Mouse (Mus musculus) thymus, postnatal 36 days (tissue): Measurements from ENCODE around the gene Nrsn2.

Experiments used
- DNase-seq, 2 experiments: peaks; one replicate each; pipeline ENCODE4 v3.0.0; 2022; ENCODE audit warnings: mixed read lengths in 2 of 2

Nrsn2 gene

GRCm38 (mm10) chr2:152376345-152376741 lies at the start of gene Nrsn2:
Gene Nrsn2, minus strand, starts transcription at chr2:152376638.
- no peak for DNase-seq

GRCm38 (mm10) chr2:152415786-152416185 lies 39.3 kb upstream of the Nrsn2 start:
- DNase-seq, result no peak

- DNase-seq, result no peak
These were observed 38.8 kb upstream of the Nrsn2 start, which contains the start of gene 6820408C15Rik for GRCm38 (mm10) chr2:152415287-152415686. Gene 6820408C15Rik, plus strand, starts transcription at chr2:152415587.

GRCm38 (mm10) chr2:152414591-152415165 lies 38.2 kb upstream of the Nrsn2 start, which contains the start of gene Zcchc3:
Gene Zcchc3, minus strand, starts transcription at chr2:152415027.
- peak; percentile 32 to 35 for DNase-seq

GRCm38 (mm10) chr2:152413765-152414584 lies 37.5 kb upstream of the Nrsn2 start:
- peak; percentile 19 to 25 for DNase-seq

GRCm38 (mm10) chr2:152413158-152413764 lies 36.8 kb upstream of the Nrsn2 start:
- no peak for DNase-seq

GRCm38 (mm10) chr2:152412526-152413157 lies 36.2 kb upstream of the Nrsn2 start:
- no peak for DNase-seq

- no peak for DNase-seq
These were observed 35.0 kb upstream of the Nrsn2 start for GRCm38 (mm10) chr2:152411471-152411870.

- no peak for DNase-seq
These were observed 34.5 kb upstream of the Nrsn2 start for GRCm38 (mm10) chr2:152410971-152411371.

GRCm38 (mm10) chr2:152409781-152410180 lies 33.3 kb upstream of the Nrsn2 start:
- no peak for DNase-seq

GRCm38 (mm10) chr2:152406126-152406525 lies 29.7 kb upstream of the Nrsn2 start:
- peak; percentile 79 to 88 for DNase-seq

GRCm38 (mm10) chr2:152399122-152399542 lies 22.7 kb upstream of the Nrsn2 start:
- DNase-seq, result no peak

- peak; percentile 74 to 81 for DNase-seq
These were observed 22.3 kb upstream of the Nrsn2 start for GRCm38 (mm10) chr2:152398691-152399090.

GRCm38 (mm10) chr2:152397680-152398435 lies 21.4 kb upstream of the Nrsn2 start, which contains the start of gene Sox12:
Gene Sox12, minus strand, starts transcription at chr2:152398063.
- peak; percentile 89 to 93 for DNase-seq

GRCm38 (mm10) chr2:152397004-152397589 lies 20.7 kb upstream of the Nrsn2 start:
- peak; percentile 67 to 76 for DNase-seq

GRCm38 (mm10) chr2:152396110-152397003 lies 19.9 kb upstream of the Nrsn2 start:
- DNase-seq, result peak; percentile 64 to 73

GRCm38 (mm10) chr2:152395271-152395920 lies 19.0 kb upstream of the Nrsn2 start:
- DNase-seq, result no peak

- no peak for DNase-seq
These were observed 17.0 kb upstream of the Nrsn2 start for GRCm38 (mm10) chr2:152393225-152394017.

GRCm38 (mm10) chr2:152392786-152393185 lies 16.3 kb upstream of the Nrsn2 start:
- no peak for DNase-seq
